Comparison of ENCODE assay signal across 27 mouse cellular contexts in the genomic region with DNA sequence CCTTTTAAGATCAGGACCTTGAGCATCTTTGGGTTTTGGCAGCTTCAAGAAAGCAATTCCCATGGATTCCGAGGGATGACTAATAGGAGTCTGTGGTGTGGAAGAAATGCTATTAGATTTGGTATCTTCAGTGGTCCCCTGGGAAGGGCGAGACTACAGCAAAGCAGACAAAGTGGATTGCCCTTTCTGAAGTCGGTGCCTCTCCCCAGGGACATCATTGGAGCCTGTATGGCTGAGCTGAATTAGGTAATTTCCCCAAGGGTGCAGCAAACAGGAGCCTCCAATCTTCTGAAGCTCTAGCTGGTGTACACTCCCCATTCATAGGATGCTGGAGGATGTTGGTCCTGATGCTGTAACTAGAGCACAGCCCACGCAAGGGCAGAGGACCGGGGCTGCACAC. TPM values are rescaled to one million over a fixed set of nuclear protein-coding genes. Genes with fewer than 3 reads are reported as not detected.
DNase-seq lines count a peak whose midpoint lies in the region; ATAC-seq and TF ChIP-seq lines count a peak whose summit lies in the region.
"Had no signal": no experiment of that assay in that cellular context is flagged by ENCODE, and none has a peak within 500 bp of the region (broad histone marks: within the 10 kb centered on the region; RNA-seq: fewer than 3 reads in every experiment).

No protein-coding gene starts in this region.

- no peaks in the 10 kb centered on the region for H3K9me3 ChIP-seq in intestine, embryonic 14.5 days (ENCODE audit: control insufficient read depth, low read length)
- H3K9me3 ChIP-seq in intestine, postnatal 0 days (ENCODE audit: control insufficient read depth), result no peaks in the 10 kb centered on the region
- H3K9me3 ChIP-seq in stomach, postnatal 0 days (ENCODE audit: control insufficient read depth, low read length), result no peaks in the 10 kb centered on the region
- H3K9me3 ChIP-seq: embryonic facial prominence, embryonic 15.5 days; G1E; heart, embryonic 13.5 days; hindbrain, embryonic 15.5 days; limb, embryonic 15.5 days; liver, embryonic 15.5 days had no signal

- peaks cover 13% of the 10 kb centered on the region for H3K27me3 ChIP-seq in intestine, embryonic 14.5 days (replicated peaks; ENCODE audit: control insufficient read depth, insufficient read depth, low read length)
- H3K27me3 ChIP-seq in intestine, postnatal 0 days (replicated peaks; ENCODE audit: control insufficient read depth, insufficient read depth, low read length), result 0 out of 2 replicates have a peak, but pooled peaks cover 4% of the 10 kb centered on the region
- no peaks in the 10 kb centered on the region for H3K27me3 ChIP-seq in stomach, postnatal 0 days (ENCODE audit: control insufficient read depth, insufficient read depth, low read length)
- H3K27me3 ChIP-seq: hindbrain, embryonic 15.5 days had no signal

- no peak for ATAC-seq in intestine, embryonic 14.5 days (replicated peaks; ENCODE audit: low FRiP score, low TSS enrichment, low read depth)
- ATAC-seq in intestine, postnatal 0 days, result no peak
- no peak for ATAC-seq in stomach, postnatal 0 days (ENCODE audit: low FRiP score, low TSS enrichment)

- peak; percentile 47 for DNase-seq in intestine, embryonic 14.5 days (ENCODE audit: low spot score)
- peak; percentile 54 for DNase-seq in retina, embryonic 14.5 days (ENCODE audit: low spot score)
- no peak for DNase-seq in retina, postnatal 1 day
- DNase-seq in Muller cell, postnatal 12 days (ENCODE audit: inconsistent ontology term), result peak; percentile 48
- peak; percentile 9 for DNase-seq in stomach, postnatal 0 days (ENCODE audit: low spot score)
- no peak for DNase-seq in layer of hippocampus, postnatal 14 days (ENCODE audit: low spot score in 2 of 2)
- no peak for DNase-seq in B cell, adult 2 months
- DNase-seq: adrenal gland, postnatal 14 days; cerebellum, adult 8-10 months; cerebellum, postnatal 36 days; embryo, embryonic 11 days; gastrocnemius, postnatal 10 days; heart, postnatal 14 days; kidney, adult 11 months; layer of hippocampus, adult 9-11 months; left cerebral cortex, postnatal 4 days; lung, postnatal 4 days; right cerebral cortex, postnatal 25 days; thymus, postnatal 14 days had no signal

- 77% methylated on average over 5 of the region's 5 CpGs for WGBS in intestine, embryonic 14.5 days
- WGBS in intestine, postnatal 0 days, result 79% methylated on average over 5 of the region's 5 CpGs
- WGBS in stomach, postnatal 0 days, result 77% methylated on average over 5 of the region's 5 CpGs

- H3K4me3 ChIP-seq in intestine, embryonic 14.5 days (ENCODE audit: low read depth, low read length), result no peak overlapping the region
- no peak overlapping the region for H3K4me3 ChIP-seq in intestine, postnatal 0 days (ENCODE audit: low read depth, low read length)
- no peak overlapping the region for H3K4me3 ChIP-seq in stomach, postnatal 0 days (ENCODE audit: low read depth, low read length)
- H3K4me3 ChIP-seq: limb, embryonic 15.5 days; liver, embryonic 15.5 days had no signal

- no peaks in the 10 kb centered on the region for H3K4me1 ChIP-seq in intestine, embryonic 14.5 days (replicated peaks; ENCODE audit: control insufficient read depth, insufficient read depth, low read length)
- no peaks in the 10 kb centered on the region for H3K4me1 ChIP-seq in intestine, postnatal 0 days (replicated peaks; ENCODE audit: control insufficient read depth, insufficient read depth, low read length)
- no peaks in the 10 kb centered on the region for H3K4me1 ChIP-seq in stomach, postnatal 0 days (replicated peaks; ENCODE audit: control insufficient read depth, insufficient read depth)
- H3K4me1 ChIP-seq: liver, embryonic 15.5 days had no signal

- no peak overlapping the region for H3K27ac ChIP-seq in intestine, embryonic 14.5 days (ENCODE audit: low read depth)
- H3K27ac ChIP-seq in intestine, postnatal 0 days (ENCODE audit: low read depth, low read length), result no peak overlapping the region
- H3K27ac ChIP-seq in stomach, postnatal 0 days (replicated peaks), result no peak overlapping the region
- H3K27ac ChIP-seq: embryonic facial prominence, embryonic 15.5 days; heart, embryonic 13.5 days; kidney, postnatal 0 days; limb, embryonic 15.5 days; liver, embryonic 15.5 days had no signal

- TF ChIP-seq CTCF in intestine, postnatal 0 days (IDR thresholded peaks at IDR 0.05; ENCODE audit: low read depth), result no peak
- TF ChIP-seq CTCF in stomach, postnatal 0 days (IDR thresholded peaks at IDR 0.05; ENCODE audit: low read depth), result no peak

- no peak overlapping the region for H3K9ac ChIP-seq in intestine, embryonic 14.5 days (ENCODE audit: low read length)
- H3K9ac ChIP-seq in intestine, postnatal 0 days (ENCODE audit: low read depth, low read length), result no peak overlapping the region
- no peak overlapping the region for H3K9ac ChIP-seq in stomach, postnatal 0 days (ENCODE audit: low read length)
- H3K9ac ChIP-seq: embryonic facial prominence, embryonic 15.5 days; limb, embryonic 15.5 days; liver, embryonic 15.5 days had no signal

- H3K4me2 ChIP-seq in intestine, embryonic 14.5 days (ENCODE audit: low read length), result no peak overlapping the region
- H3K4me2 ChIP-seq in intestine, postnatal 0 days (replicated peaks; ENCODE audit: low read depth), result no peak overlapping the region
- no peak overlapping the region for H3K4me2 ChIP-seq in stomach, postnatal 0 days (replicated peaks; ENCODE audit: low read depth)
- H3K4me2 ChIP-seq: limb, embryonic 15.5 days; liver, embryonic 15.5 days had no signal

- no peak for TF ChIP-seq EP300 in stomach, postnatal 0 days (optimal IDR thresholded peaks at IDR 0.05)

- no peaks in the 10 kb centered on the region for H3K36me3 ChIP-seq in intestine, embryonic 14.5 days (ENCODE audit: control insufficient read depth, insufficient read depth, low read length)
- no peaks in the 10 kb centered on the region for H3K36me3 ChIP-seq in intestine, postnatal 0 days (ENCODE audit: control insufficient read depth, insufficient read depth)
- no peaks in the 10 kb centered on the region for H3K36me3 ChIP-seq in stomach, postnatal 0 days (ENCODE audit: control insufficient read depth, insufficient read depth, low read length)
- H3K36me3 ChIP-seq: embryonic facial prominence, embryonic 15.5 days; G1E; heart, embryonic 13.5 days; hindbrain, embryonic 15.5 days; limb, embryonic 15.5 days; liver, embryonic 15.5 days had no signal

RNA-seq across cellular contexts. Expression of a gene that starts 0.8 kb away (rescaled TPM):
- 3.7 and 4.5 TPM in 2 replicates for polyA plus RNA-seq in intestine, embryonic 14.5 days (2014; fragmentation: Nextera tagmentation; extraction: Ambion mirVana)
- 0.88 and 1.0 TPM in 2 replicates for polyA plus RNA-seq in intestine, postnatal 0 days (2015; fragmentation: Nextera tagmentation; extraction: Ambion mirVana)
- 0.65 and 0.95 TPM in 2 replicates for polyA plus RNA-seq in stomach, postnatal 0 days (2015; fragmentation: Nextera tagmentation; extraction: Ambion mirVana)
- 10 to 100 TPM; 52.8 to 57.3 TPM for total RNA-seq in layer of hippocampus, postnatal 14 days (2021)

Comparison
In these comparisons a context has a peak if more than half of its experiments do, and no peak if none do; other contexts are left out.
1. DNase-seq: peak in intestine, embryonic 14.5 days (single experiment), retina, embryonic 14.5 days (single experiment), Muller cell, postnatal 12 days (single experiment) and stomach, postnatal 0 days (single experiment); none in retina, postnatal 1 day (single experiment), layer of hippocampus, postnatal 14 days (0 of 2) and B cell, adult 2 months (0 of 2).